Mouse (Mus musculus) A20 (cell line): ENCODE data around the gene 6030445D17Rik.
A peak's percentile ranks its signal among the peaks of the same experiment; 100 is the strongest.

Experiments used
- DNase-seq: peaks from one replicate; pipeline ENCODE4 v3.0.0-alpha.2; 2011; ENCODE audit warnings: low read depth, low spot score

Gene 6030445D17Rik

DNA sequence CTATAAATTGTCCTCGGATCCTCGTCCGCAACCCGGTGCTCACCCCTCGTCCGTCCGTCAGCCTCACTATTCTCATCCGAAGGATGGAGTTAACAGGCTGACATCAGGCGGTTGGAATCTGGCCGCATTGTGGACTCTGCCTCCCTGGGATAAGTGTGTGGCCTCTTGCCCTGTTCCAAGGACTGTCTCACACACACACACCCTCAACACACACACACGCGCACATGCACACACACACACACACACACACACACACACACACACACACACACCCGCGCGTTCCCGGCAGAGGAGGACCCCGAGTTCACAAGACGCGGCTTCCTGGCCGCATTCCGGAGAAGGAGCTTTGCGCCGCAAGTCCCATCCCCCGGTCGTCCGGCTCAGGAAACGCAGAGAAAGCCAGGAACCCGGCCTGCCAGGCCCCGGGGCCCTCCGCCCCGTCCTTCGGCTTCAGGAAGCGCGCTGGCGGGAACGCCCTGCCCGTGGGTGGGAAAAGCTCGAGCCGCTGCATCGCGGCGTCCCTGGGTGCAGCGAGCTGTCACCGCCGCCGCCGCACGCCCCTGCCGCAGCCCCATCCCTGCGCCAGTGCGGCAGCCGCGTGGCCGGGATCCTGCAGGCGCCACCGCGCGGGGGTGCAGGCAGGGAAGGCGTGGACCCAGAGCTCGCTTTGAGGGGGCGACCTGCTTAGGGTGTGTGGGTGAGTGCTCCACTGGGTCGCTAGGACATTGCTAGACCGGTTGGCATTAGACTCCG is at the start of gene 6030445D17Rik:
Gene 6030445D17Rik (plus strand): TSS at position 165 of the 753 bp plus-strand sequence.
- DNase-seq, result no peak

DNA sequence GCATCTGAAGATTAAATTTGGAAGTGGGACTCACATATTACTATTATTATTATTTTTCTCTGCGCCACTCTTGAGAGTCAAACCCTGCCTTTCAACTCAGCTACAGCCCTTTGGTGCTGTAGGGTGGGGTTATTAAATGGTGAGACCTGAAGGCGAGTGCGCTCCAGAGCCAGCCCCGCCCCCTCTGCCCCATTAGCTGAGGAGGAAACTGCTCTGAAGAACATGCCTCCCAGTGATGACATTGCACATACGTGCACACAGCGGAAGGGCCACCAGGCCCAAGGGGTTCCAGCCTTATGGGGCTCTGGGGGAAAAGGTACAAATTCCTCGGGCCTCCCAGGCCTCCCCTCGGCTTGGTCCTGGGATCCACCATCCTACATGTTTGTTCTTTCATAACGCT is 46.6 kb upstream of the 6030445D17Rik start:
- DNase-seq, result no peak

DNA sequence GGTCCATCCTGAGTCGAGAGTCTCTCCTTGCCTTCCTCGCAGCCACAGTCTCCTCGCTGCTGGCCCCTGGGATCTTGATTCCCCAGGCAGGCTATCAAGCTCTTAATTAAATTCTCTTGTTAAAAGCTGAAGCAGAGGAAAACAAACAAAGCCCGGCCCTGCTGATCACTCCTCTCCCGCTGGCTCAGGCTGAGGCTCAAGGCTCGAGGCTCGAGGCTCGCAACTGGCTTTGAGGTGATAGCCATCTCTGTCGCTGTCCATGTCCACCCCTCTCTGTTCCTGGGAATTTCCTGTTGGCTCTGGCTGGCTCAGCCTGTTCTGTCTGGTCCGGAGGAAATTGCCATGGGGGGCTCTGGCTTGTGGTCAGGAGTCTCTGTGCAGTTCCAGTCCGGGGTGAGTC is 43.1 kb upstream of the 6030445D17Rik start:
- DNase-seq, result no peak

DNA sequence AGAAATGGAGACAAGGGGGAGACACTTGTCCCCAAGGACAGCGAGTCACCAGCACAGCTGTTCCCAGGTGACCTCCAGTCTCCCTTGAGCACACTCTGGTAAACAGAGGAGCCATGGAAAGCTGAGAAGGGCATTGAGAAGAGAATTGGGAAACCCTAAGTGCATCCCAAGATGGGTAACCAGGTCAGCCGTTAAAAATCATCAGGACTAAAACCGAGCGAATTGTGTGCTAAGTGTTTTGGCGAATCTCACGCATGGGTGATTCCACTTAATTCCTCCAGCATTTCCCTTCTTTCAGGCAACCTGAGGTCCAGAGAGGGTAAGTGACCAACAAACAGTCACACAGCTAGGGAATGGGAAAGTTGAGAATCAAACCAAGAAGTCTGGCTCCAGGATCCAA is 42.7 kb upstream of the 6030445D17Rik start:
- DNase-seq, result no peak

DNA sequence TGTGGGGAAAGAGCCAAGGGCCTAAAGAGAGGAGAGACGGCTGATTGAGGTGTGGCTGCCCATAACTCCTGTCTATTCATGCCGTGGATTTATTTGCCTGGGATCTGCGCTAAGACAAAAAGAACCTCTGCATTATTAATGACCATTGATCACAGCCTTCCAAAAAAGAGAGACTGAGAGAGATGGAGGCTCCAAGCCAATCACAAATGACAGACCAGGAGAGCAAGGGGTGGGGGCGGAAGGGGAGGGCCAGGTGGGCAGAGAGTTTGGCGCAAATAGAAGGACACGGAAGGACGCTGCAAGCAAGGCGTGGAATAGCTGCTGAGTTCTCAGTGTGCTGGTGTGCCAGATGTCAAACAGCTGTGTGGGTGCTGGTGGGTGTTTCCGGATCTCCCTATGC is 38.8 kb upstream of the 6030445D17Rik start, which contains the start of gene Htr1d:
Gene Htr1d (plus strand): TSS at position 301 of the 400 bp plus-strand sequence.
- DNase-seq, result no peak

DNA sequence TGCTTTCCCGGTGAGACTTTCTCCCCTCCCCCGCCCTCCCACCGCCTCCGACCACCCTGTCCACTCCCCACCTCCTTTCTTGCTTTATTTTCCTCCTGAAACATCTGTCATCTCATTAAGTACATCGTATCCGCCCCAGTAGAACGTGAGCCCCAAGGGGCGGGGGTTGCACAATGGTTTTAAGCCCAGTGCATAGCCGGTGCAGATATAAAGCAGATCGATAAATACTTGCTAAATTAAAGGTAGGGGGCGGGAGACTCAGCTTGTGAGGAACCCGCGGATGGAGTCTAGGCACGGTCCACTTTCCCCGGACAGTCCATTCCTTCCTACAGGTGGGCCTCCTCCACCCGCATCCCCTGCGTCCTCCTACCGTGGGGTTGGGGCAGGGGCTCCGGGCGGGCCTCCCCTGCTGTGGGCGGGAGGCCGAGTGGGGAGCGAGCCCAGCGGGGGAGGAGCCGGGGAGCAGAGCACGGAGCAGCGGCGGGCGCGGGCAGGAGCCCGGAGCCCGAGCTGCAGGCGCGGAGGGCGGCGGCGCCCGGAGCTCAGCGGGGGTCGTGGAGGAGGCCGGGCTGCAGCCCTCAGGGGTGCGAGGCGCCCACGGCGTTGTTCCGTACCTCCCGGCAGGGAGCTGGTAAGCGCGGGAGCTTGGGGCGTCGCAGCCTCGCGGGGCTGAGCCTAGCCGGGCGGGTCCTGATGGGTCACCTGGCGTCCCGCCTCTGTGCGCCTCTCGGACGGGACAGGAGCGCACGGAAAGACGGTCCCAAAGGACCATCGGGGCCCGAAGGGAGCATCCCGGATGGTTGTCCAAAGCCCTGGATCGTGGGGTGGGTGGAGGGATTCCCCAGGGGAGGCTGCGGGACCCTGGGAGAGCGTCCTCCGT is 37.7 kb upstream of the 6030445D17Rik start:
- no peak for DNase-seq

DNA sequence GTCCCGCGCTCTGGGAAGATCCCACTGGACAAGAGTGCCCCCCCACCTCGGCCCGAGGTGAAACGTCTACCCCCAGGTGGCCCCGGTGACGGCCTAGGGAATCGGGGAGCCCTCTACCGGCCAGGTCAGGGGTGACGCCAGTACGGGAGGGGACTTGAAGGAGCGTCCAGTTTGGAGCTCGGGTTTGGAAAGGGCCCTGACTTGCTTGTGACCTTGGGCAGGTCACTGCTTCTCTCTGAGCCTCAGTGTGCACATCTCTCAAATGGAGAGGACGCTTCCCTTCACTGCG is 37.1 kb upstream of the 6030445D17Rik start:
- no peak for DNase-seq

DNA sequence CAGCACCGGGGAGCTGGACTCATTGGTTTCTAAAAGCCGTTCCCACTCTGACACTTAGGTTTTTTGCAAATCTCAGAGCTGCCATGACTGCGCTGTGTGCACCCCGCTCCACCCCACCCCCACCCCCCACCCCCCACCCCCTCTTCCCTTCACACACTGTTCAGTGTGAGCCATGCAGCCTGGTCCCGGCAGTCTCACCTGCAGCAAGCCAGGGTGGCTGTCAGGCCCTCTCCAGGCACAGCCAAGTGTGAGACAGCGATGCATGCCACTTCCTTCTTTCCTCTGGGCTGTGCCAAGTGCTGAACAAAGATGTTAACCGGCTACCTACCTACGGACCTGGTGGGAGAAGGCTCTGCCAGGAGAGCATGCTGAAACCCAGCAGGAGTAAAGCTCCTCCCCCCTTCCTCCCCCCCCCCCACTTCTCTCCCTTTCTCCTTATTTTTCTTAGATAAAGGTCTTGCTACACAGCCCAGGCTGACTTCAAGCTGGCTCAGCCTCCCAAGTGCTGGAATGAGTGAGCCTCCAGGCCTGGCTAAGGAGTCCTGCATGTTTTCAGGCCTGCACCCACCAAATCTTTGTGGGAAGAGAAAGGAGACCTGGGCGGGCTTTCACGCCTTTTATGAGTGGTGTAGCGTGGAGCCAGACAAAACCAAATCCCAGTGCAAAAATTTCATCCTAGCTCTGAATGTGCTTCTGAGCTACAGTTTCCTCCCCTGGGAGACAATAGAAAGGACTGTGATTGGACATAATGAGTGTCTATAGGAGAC is 31.3 kb upstream of the 6030445D17Rik start:
- no peak for DNase-seq

DNA sequence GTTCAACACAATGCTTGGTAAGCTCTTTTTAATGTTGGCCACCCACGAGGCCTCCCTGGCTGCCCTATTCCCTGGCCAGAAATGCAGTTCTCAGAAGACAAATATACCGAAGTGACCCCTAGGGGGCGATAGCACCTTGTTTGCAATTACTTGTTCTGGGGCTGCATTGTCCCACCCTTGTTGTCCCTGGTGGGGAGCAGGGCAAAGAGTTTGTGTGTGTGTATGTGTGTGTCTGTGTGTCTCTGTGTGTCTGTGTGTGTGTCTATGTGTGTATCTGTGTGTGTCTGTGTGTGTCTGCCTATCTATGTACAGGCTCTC is 30.7 kb upstream of the 6030445D17Rik start:
- DNase-seq, result peak; percentile 69

DNA sequence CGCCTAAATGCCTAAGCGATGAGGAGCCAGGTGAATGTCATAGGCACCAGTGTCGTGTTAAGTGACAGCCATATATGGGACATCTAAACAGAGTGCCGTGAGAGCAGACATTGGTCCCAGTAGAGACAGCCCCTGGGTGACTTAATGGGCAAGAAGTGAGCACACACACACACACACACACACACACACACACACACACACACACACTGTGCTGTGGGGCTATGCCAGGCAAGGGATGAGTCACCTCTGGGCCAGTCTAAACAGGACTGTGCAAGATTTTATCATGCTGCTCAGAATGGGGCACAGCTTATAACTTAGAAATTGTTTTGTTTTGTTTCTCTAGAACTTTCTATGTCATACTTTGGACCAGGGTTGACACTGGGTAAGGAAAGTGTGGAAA is 28.0 kb upstream of the 6030445D17Rik start:
- DNase-seq, result no peak

DNA sequence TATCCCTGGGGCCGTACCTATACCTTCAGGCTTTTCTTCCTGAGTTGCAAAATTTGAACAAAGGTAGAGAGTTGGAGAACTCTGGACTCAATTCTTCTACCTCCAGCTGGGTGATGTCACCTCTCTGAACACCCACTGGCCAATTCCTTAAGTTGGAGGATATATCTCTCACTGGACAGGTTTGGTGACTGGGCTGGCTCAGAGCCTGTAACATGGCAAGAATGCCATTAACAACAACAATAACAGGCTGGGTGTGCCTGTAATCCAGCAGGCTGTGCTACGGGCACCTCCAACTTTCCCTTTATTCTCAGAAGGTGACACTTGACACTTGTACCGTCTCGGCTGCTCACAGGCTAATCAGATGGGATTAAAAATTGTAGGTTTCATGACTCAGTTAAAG is 22.9 kb upstream of the 6030445D17Rik start:
- DNase-seq, result no peak

DNA sequence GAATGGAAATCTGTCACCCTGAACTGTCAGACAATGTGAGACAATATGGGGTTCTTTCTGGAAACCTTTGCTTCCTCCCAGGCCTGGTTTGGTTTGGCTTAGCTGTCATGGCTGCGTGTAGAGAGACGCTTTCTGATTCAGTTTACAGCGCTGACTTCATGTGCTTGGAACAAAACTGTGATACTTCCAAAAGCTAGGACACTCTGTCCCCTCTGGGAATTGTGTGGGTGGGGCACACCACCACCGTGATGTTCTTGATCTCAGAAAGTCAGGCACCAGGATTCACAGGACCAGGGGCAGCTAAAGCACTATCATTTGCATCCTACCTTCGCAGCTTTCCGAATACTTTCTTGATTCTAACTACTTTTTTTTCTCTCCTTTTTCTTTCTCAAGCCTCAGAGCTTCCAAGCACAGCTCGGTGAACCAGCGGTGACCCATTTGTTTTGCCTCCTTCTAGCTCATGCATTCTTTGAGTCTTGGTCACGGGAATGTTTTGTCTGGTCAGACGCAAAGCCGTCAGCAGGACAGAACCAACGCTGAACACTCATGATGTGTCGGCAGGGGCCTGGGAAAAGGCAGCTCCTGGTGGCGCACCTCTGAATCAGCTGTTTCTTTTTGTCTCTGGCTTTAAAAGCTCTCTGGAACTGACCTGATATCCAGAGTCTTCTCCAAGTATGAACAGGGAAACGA is 20.6 kb upstream of the 6030445D17Rik start:
- DNase-seq, result no peak

DNA sequence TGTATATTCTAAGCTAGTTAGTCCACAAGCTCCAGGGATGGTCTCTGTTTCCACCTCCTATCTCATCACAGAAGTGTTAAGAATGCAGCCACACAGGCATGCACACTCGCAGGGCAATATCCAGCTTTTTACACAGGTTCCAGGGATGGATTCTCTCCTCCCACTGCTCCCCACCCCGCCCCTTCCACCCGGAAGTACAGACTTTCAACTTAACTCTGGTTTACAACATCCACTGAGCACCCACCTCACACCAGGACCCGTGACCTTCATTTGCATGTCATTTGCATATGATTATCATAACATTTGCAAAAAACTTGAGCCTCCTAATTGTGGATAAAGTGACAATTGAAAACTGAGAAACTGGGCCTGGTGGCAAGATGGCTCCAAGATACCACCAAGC is 17.5 kb upstream of the 6030445D17Rik start:
- DNase-seq, result no peak

DNA sequence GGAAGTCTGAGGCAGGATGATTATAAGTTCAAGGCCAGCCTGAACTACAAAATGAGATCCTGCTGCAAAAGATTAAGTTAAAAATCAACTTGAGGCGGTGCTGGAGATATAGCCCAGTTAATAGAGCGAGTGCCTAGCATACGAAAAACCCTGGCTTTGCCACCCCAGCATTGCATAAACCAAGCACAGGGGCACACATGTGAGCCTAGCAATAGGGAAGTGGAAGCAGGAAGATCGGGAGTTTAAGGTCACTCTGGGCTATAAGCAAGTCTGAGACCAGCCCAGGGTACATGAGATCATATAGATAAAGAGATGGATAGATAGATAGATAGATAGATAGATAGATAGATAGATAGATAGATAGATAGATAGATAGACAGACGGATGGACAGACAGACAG is 12.3 kb upstream of the 6030445D17Rik start:
- DNase-seq, result no peak

DNA sequence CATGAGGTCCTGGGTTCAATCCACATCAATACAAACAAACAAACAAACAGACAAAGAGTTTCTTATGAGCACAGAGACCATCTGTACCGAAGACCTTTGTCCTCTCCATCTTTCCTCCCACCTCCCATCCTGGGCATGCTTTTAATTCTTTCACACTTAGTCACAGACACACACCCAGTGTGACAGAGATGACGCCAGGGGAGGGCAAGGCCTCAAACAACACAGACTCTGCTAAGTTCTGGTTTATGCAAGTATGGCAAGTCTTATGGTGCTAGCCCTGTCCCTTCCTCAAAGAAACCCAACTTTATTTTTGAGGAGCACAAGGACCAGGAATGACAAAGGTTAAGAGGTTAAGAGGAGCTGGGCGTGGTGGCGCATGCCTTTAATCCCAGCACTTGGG is 11.8 kb upstream of the 6030445D17Rik start:
- no peak for DNase-seq

DNA sequence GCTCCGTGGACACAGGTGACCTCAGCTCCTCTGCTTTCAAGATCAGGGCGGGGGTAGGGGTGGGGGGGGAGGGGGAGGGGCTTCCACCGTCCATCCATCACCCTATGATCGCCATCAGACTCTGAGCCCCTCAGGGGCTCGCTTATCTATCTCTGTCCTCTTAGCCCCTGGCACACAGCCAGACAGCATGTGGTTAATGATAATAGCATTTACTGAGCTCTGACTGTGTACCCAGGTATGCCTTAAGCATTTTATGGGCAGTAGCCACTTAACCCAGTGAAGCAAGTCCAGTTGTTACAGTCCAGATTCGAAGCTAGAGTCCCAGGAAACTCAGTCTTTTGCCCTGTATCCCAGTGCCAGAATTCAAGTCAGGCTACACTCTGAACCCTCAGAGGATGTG is 10.5 kb upstream of the 6030445D17Rik start:
- DNase-seq, result no peak

DNA sequence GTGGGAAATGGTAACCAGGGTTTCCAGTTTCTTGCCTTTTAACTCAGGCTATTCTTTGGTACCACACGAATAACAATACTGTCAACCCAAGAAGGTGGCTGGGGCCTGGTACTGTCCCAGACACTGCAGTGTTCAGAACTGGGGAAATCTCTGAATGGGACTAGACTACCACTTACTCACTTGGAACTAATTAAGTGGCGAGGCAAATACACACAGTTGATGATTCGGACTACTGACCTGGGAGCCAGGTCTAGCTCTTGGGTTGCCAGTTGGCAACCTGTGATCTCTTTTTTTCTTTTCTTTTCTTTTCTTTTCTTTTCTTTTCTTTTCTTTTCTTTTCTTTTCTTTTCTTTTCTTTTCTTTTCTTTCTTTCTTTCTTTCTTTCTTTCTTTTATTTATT is 9.8 kb upstream of the 6030445D17Rik start:
- DNase-seq, result no peak

DNA sequence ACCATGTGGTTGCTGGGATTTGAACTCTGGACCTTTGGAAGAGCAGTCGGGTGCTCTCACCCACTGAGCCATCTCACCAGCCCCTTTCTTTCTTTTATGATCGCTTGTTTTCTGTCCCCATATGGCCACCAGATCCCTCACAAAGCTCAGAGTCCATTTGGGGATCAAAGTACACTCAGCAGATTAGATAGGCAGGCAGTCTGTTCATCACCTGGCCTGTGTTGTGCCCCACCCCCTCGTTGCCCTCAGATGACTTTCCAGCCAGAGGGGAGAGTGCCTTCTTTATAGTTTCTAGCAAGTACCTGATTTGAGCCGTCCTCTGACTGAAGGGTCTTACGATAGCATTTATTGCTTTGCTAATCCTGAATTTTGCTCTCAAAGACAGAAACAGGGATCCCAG is 9.3 kb upstream of the 6030445D17Rik start:
- no peak for DNase-seq

DNA sequence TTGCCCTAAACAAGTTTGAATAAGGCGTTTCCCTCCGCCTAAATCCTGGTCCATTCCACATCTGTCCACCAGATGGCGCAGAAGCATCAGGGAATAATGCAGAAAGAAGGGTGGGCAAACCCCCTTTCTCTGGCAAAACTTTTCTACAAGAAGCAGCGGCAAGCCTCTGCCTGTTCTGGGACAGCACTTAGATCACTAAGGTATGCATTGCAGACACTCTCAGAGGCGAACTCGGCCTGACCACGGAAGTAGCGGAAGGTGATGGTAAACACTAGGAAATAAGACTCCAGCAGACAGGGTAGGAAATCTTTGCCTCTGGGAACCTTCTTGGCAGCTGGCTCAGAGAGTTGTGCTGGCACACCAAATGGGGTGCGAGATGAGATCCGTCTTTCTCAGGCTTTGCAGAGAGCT is 7.2 kb upstream of the 6030445D17Rik start:
- DNase-seq, result peak; percentile 48

DNA sequence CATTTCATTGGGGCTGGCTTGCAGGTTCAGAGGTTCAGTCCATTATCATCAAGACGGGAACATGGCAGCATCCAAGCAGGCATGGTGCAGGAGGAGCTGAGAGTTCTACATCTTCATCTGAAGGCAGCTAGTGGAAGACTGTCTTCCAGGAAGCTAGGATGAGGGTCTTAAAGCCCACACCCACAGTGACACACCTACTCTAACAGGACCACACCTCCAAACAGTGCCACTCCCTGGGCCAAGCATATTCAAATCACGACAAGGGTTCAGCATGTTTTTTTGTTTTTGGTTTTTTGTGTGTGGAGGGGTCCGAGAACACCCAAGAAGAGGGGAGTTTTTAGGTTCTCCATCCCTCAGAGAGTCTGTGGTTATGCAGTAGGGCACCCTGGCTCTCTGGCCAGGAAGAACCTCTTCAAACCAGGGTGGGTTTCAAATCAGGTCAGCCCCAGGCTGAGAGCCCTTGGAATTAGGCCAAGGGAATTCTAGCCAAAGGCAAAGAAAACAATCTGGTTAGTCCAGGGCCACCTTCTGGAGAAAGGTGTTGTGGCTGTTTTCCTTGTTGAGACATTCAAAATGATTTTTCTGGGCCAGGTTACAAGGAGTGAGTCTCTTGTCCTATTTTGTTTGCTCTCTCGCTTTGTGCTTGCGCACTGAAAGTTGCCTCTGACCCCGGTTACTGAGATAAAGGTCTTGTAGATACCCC is 5.4 kb upstream of the 6030445D17Rik start:
- DNase-seq, result no peak

DNA sequence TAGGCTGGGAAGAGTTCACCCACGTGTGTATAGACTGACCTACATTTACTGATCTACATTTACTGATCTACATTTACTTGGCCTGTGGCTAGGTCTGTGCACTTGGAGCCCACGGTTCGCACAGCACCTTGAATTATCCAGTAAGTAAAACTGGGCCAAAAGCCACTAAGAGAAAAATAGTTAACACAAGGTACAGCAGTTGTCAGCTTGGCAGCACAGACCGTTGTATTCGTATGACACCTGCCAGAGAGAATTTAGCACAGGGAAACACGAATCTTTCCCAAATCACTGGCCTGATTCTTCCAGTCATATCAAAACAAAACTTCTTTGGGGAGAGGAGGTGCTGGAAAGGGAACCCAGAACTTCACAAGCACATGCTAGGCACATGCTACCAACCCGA is 3.8 kb upstream of the 6030445D17Rik start:
- DNase-seq, result no peak
